Mouse (Mus musculus) ES-E14 (cell line): ENCODE data around the gene Sirt3. TPM values are rescaled to one million over a fixed set of nuclear protein-coding genes. Genes with fewer than 3 reads are reported as not detected.
A peak's percentile ranks its signal among the peaks of the same experiment; 100 is the strongest.

Experiments
- DNase-seq: peaks from one replicate; pipeline ENCODE4 v3.0.0-alpha.2; 2013; ENCODE audit warnings: low read depth, low spot score
- H3K27ac ChIP-seq: 2 replicates; pipeline ENCODE4 v1.5.1; 2012; ENCODE audit warnings: low read depth, mild to moderate bottlenecking, low read length, moderate library complexity, mixed read lengths; ENCODE audit not compliant: poor library complexity, insufficient read depth, severe bottlenecking
- H3K36me3 ChIP-seq: 2 replicates; pipeline ENCODE4 v1.6.1; 2012; ENCODE audit warnings: mild to moderate bottlenecking, low read length, moderate library complexity, mixed read lengths; ENCODE audit not compliant: control insufficient read depth, poor library complexity, insufficient read depth, severe bottlenecking
- H3K4me1 ChIP-seq, 2 experiments: fragments of 150-350 bp in 1 of 2; sonication (generic) in 1 of 2; 2 replicates each; pipeline ENCODE4 v1.6.1; 2012; ENCODE audit warnings: low read length in 2 of 2, mild to moderate bottlenecking in 1 of 2, mixed read lengths in 1 of 2; ENCODE audit not compliant: control insufficient read depth in 2 of 2, insufficient read depth in 2 of 2, poor library complexity in 1 of 2
- H3K4me3 ChIP-seq, 2 experiments: fragments of 150-350 bp in 1 of 2; sonication (generic) in 1 of 2; 2 replicates each; pipeline ENCODE4 v1.5.1; 2012; ENCODE audit warnings: low read length in 2 of 2, low read depth in 1 of 2, mild to moderate bottlenecking in 1 of 2, mixed read lengths in 1 of 2; ENCODE audit not compliant: insufficient read depth in 1 of 2, poor library complexity in 1 of 2, severe bottlenecking in 1 of 2
- H3K9ac ChIP-seq: 2 replicates; pipeline ENCODE4 v1.6.1; 2012; ENCODE audit warnings: low read depth, mild to moderate bottlenecking, low read length, mixed read lengths; ENCODE audit not compliant: poor library complexity, insufficient read depth, severe bottlenecking
- H3K9me3 ChIP-seq: fragments of 150-350 bp; sonication (generic); 2 replicates; pipeline ENCODE4 v1.6.1; 2012; ENCODE audit warnings: low read depth, mild to moderate bottlenecking, low read length; ENCODE audit not compliant: control insufficient read depth, insufficient read depth
- CHD2 ChIP-seq: IDR thresholded peaks from 2 replicates; pipeline ENCODE4 v1.6.1; 2014; ENCODE audit warnings: mild to moderate bottlenecking, low read depth, low read length, inconsistent platforms
- HCFC1 ChIP-seq: IDR thresholded peaks from 2 replicates; pipeline ENCODE4 v1.6.1; 2012; ENCODE audit warnings: low read length, inconsistent platforms, borderline replicate concordance; ENCODE audit not compliant: insufficient read depth
- MAFK ChIP-seq: IDR thresholded peaks from 2 replicates; pipeline ENCODE4 v1.6.1; 2014; ENCODE audit warnings: mild to moderate bottlenecking, low read depth, low read length, inconsistent platforms; ENCODE audit not compliant: insufficient read depth
- ZC3H11A ChIP-seq: IDR thresholded peaks from 2 replicates; pipeline ENCODE4 v1.6.1; 2012; ENCODE audit warnings: low read depth, mild to moderate bottlenecking, inconsistent platforms, low read length, borderline replicate concordance
- ZNF384 ChIP-seq: IDR thresholded peaks from 2 replicates; pipeline ENCODE4 v1.6.1; 2012; ENCODE audit warnings: low read depth, low read length, inconsistent platforms
- in situ Hi-C, 2 experiments: fragments of 600-800 bp; cut with MboI; formaldehyde crosslinking; loops; one replicate each; pipeline ENCODE4 v1.15.1; 2025; ENCODE audit warnings: low sequenced_read_pairs in 2 of 2, inconsistent platforms in 1 of 2; ENCODE audit not compliant: unreplicated experiment in 2 of 2
- total RNA-seq: library from RNA; depleted of rRNA; stranded (reverse); fragments of 300-350 nt; gene quantifications from 2 replicates; pipeline ENCODE4 v1.2.3, GENCODE M21; 2012; rRNA removed

The Sirt3 gene
- total RNA-seq, 1 experiment: 18.2 TPM

DNA sequence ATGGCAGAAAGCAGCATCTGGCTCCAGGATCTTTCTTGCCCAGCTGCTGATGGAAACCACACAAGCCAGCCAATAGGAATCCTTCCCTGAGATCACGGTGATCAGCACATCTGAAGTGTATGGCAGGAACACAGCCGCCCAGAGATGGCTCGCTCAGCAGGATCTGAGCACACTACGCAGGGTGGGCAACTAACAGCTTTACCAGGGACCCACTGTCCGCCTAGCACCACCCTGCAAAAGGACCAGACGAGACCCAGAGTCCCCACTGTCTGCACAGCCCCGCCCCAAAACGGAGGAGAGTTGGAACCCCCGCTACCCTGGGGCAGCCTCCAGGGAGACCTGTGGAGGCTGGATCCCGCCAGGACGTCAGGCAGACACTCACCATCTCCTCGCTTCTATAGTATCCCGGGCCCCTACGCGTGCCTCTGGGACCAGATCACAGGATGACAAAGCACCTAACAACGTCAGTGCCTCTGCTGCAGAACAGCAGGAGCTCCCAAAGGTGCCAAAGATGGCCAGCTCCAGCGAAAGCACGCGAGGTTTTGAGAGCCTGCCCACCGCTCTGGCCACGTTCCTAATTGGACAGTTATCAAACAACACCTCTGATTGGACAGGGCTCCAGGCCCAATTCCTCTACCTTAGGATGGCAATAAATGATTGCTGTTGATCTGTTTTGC, 60.3 kb downstream of the Sirt3 start, which contains the start of gene Zfp941:
Gene Zfp941, minus strand, starts transcription at position 526 of the 677 bp plus-strand sequence.
- Histone ChIP-seq H3K9me3 (no peaks in the 10 kb centered on the region), H3K9ac (peak within 1 kb of the TSS; percentile 86), H3K4me3 (peak within 1 kb of the TSS; percentile 88 to 91), H3K27ac (peak within 1 kb of the TSS; percentile 11), H3K36me3 (peaks cover 4% of the 10 kb centered on the region), H3K4me1 (0 out of 4 replicates have a peak, but pooled peaks cover 0 to 2% of the 10 kb centered on the region in 2 experiments)
- no peak for TF ChIP-seq ZNF384
- no peak for TF ChIP-seq MAFK
- 0 out of 2 replicates have a peak, but pooled peaks have one; percentile 37 for TF ChIP-seq HCFC1
- TF ChIP-seq CHD2: peak; percentile 82
- DNase-seq: peak; percentile 73
- in situ Hi-C loops: no loop called here

DNA sequence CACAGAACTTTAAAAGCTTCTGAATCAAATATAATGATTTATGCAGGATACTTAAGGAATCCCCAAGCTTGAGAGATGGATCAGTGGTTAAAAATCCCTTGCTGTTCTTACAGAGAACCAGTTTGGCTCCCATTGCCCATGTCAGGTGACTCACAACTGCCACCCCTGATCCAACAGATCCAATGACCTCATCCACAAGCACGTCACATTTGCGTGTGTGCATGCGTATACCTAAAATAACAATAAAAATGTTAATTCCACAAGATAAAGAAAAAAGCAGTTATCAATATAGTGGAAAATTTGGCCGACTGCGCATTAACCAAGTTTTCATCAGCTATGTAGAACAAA, 60.8 kb downstream of the Sirt3 start:
- Histone ChIP-seq H3K4me3 (peak overlapping the region; percentile 88 to 91), H3K9me3 (no peaks in the 10 kb centered on the region), H3K27ac (no peak overlapping the region; the same call in 1 of the 2 replicates), H3K9ac (no peak overlapping the region), H3K36me3 (peaks cover 4% of the 10 kb centered on the region), H3K4me1 (0 out of 4 replicates have a peak, but pooled peaks cover 0 to 2% of the 10 kb centered on the region in 2 experiments)
- in situ Hi-C loops: no loop called here
- DNase-seq: no peak
- no peak for TF ChIP-seq ZNF384
- no peak for TF ChIP-seq MAFK
- no peak for TF ChIP-seq ZC3H11A
- no peak for TF ChIP-seq CHD2
- no peak for TF ChIP-seq HCFC1

DNA sequence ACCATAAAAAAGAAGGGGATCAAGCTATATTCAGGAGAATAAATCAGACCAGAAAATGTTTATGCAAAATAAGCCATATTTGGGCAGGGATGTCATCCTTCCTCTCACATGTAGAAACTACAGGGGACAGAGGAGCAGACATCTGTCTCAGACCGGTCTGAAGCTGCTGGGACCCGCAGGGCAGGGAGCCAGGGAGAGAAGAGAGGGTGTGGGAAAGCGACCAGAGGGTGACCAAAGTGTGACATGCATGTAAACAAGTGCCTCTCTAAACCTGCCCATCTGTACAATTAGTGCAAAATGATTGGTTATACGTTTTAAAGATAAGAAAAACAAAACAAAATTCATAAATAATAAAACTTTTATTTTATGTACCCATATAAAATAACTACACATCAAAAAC, 61.9 kb downstream of the Sirt3 start:
- TF ChIP-seq ZNF384 (no peak), MAFK (no peak), ZC3H11A (no peak), CHD2 (no peak), HCFC1 (no peak)
- DNase-seq: no peak
- no peak overlapping the region for H3K27ac ChIP-seq
- in situ Hi-C loops: no loop called here
- peaks cover 4% of the 10 kb centered on the region for H3K36me3 ChIP-seq
- no peaks in the 10 kb centered on the region for H3K9me3 ChIP-seq
- 0 out of 4 replicates have a peak, but pooled peaks cover 0 to 2% of the 10 kb centered on the region in 2 experiments for H3K4me1 ChIP-seq
- no peak overlapping the region for H3K9ac ChIP-seq
- H3K4me3 ChIP-seq: no peak overlapping the region

Other genes with a start within 250 kb of the Sirt3 start
- not detected in 2 replicates for gene Olfr53, start 235.9 kb downstream of the Sirt3 start, total RNA-seq
- 0.40 and 0.53 TPM in 2 replicates for gene Olfr539, start 222.4 kb downstream of the Sirt3 start, total RNA-seq
- gene Olfr45, start 200.4 kb downstream of the Sirt3 start, total RNA-seq: not detected in 2 replicates
- not detected in 2 replicates for gene Olfr541, start 185.0 kb downstream of the Sirt3 start, total RNA-seq
- not detected in 2 replicates for gene Cyp2e1, start 118.6 kb downstream of the Sirt3 start, total RNA-seq
- 12.2 and 21.6 TPM in 2 replicates for gene Syce1, start 94.5 kb downstream of the Sirt3 start, total RNA-seq
- 12.0 and 13.6 TPM in 2 replicates for gene Zfp941, start 60.1 kb downstream of the Sirt3 start, total RNA-seq
- gene Urah, start 47.3 kb downstream of the Sirt3 start, total RNA-seq: 19.5 and 32.1 TPM in 2 replicates
- not detected in 2 replicates for gene Scgb1c1, start 36.8 kb downstream of the Sirt3 start, total RNA-seq
- 0.16 TPM in 1 of 2 replicates, not detected in the other for gene Odf3, start 34.5 kb downstream of the Sirt3 start, total RNA-seq
- gene Gm45785, start 26.0 kb downstream of the Sirt3 start, total RNA-seq: 0.89 and 1.6 TPM in 2 replicates
- gene Ric8a, start 25.4 kb downstream of the Sirt3 start, total RNA-seq: 60.5 and 90.0 TPM in 2 replicates
- gene Bet1l, start 24.7 kb downstream of the Sirt3 start, total RNA-seq: 21.6 and 31.5 TPM in 2 replicates
- gene Psmd13, start 341 bp downstream of the Sirt3 start, total RNA-seq: 164 and 199 TPM in 2 replicates
- not detected in 2 replicates for gene Cox8b, start 18.1 kb upstream of the Sirt3 start, total RNA-seq
- 0.27 and 0.74 TPM in 2 replicates for gene Nlrp6, start 38.6 kb upstream of the Sirt3 start, total RNA-seq
- gene Pgghg, start 59.1 kb upstream of the Sirt3 start, total RNA-seq: 10.0 and 12.5 TPM in 2 replicates
- gene Ifitm5, start 68.0 kb upstream of the Sirt3 start, total RNA-seq: 7.7 and 18.6 TPM in 2 replicates
- gene Gm45717, start 73.6 kb upstream of the Sirt3 start, total RNA-seq: not detected in 2 replicates
- 679 and 1,158 TPM in 2 replicates for gene Ifitm2, start 73.7 kb upstream of the Sirt3 start, total RNA-seq
- 274 and 585 TPM in 2 replicates for gene Ifitm1, start 84.9 kb upstream of the Sirt3 start, total RNA-seq
- gene Ifitm3, start 128.5 kb upstream of the Sirt3 start, total RNA-seq: 353 and 601 TPM in 2 replicates
- 0.36 TPM in 1 of 2 replicates, not detected in the other for gene Ifitm6, start 135.6 kb upstream of the Sirt3 start, total RNA-seq
- gene Gm17387, start 146.8 kb upstream of the Sirt3 start, total RNA-seq: not detected in 2 replicates
- 31.1 and 78.3 TPM in 2 replicates for gene B4galnt4, start 178.8 kb upstream of the Sirt3 start, total RNA-seq
- 8.0 and 12.2 TPM in 2 replicates for gene Pkp3, start 195.9 kb upstream of the Sirt3 start, total RNA-seq
- 18.2 and 56.2 TPM in 2 replicates for gene Sigirr, start 218.3 kb upstream of the Sirt3 start, total RNA-seq
- 26.4 and 102 TPM in 2 replicates for gene Ano9, start 235.5 kb upstream of the Sirt3 start, total RNA-seq
- 65.1 and 82.8 TPM in 2 replicates for gene Ptdss2, start 240.1 kb upstream of the Sirt3 start, total RNA-seq